Mouse (Mus musculus): ENCODE measurements around the gene Car3.
A peak's percentile ranks its signal among the peaks of the same experiment; 100 is the strongest.

Gene Car3

GRCm38 (mm10) chr3:14876325-14876918 is 13.1 kb downstream of the Car3 start:
- no peak for DNase-seq

DNA sequence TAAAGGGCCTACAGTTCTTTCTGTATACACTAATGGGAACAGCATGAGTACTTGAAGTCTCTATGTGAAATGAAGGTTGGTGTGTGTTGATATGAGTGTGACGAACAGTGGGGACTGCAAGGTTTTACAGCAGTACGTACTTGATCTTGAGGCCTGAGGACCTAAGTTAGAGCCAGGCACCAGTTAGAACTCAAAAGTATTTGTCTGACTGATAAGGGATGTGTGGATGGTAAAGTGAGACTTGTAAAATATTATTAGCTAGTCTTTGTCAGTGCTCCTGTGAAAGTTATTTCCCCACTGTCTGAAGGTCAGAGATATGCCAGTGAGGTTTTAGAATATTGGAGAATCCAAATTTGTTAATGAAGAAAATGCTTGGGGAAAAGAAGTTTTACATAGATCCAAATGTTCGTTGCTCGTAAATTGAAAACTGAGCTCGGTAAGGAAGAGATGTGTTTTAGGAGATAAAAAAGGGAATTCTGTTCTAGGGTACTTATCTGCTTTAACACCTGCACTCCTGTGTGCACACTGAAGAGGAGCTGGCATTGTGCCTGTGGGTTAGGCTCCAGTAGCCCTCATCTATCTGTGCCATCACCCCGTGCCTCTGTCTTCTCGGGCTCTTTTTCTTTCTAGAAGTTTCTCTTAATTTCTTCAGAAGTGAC is 14.1 kb downstream of the Car3 start:
- DNase-seq, result no peak

DNA sequence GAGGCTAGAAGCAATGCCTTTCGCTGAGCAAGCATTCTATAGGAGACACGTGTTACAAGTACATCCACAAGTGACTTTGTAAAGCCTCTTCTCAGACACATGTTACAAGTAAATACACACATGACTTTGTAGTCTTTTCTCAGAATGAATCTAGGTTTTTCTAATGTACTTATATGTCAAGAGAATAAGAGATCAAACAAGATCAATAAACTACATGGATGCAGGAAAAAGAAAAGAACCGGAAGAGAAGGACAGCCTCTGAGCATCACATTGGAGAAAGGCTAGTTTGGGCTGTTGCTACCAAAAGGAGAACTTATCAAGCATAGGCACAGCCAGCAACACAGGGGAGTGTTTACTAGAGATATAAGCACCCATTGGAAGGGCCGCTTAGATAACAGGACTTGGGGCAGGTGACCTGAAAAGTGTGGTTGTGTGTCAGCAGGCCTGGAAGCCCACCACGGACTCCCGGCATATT is 15.5 kb downstream of the Car3 start:
- DNase-seq, result no peak

GRCm38 (mm10) chr3:14879293-14879692 is 16.0 kb downstream of the Car3 start:
- DNase-seq, result no peak

DNA sequence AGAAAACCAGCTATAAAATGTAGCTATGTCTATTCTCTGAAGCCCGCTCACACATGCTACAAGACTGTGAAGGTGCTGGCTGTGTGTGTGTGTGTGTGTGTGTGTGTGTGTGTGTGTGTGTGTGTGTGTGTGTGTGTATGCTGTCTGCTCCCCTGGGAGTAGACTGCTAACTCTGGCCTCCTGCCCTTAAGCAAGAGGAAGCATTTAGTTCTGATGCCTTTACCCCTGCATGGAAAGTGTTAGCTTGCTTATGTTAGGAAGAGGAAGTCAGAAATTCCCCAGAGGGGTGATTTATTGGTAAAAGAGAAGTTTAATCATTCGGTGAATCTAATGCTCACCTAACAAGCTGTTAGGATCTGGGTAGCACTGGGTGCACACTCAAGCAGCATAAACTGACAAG is 17.0 kb downstream of the Car3 start:
- no peak for DNase-seq

DNA sequence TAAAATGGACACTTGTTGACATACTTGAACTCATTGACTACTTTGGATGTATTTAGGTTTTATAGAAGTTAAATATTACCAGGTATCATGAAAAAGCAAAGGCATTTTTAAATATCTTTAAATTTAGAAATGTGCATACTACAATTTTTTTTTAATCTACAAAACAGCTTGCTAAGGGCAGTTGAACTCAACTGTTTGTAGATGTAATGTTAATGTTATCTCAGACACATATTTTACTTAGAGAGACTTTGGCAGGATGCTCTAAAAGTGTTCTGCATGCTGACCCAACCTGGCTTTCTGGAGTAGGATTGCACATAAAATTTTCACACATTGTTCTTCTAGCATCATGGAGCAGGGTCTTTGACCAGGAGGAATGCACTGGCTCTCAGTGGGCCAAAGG is 18.7 kb downstream of the Car3 start:
- no peak for DNase-seq

GRCm38 (mm10) chr3:14882756-14883155 is 19.4 kb downstream of the Car3 start:
- DNase-seq, result no peak

DNA sequence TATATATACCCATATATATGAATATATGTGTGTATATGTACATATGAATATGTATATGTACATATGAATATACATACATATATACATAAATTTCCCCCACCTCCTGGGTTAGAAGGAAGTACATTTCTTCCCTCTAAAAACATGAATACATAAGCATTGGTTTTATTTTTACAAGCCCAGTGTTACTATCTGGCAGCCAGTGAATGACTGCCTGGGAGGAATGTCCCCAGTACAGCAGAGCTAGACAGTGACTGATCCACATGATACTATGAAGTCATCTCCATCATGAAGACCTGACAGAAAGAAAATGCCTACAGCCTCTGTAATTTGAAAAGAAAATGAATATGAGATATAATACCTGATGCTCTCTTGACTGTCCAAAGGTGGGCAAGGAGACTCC is 21.5 kb downstream of the Car3 start:
- DNase-seq, result no peak

DNA sequence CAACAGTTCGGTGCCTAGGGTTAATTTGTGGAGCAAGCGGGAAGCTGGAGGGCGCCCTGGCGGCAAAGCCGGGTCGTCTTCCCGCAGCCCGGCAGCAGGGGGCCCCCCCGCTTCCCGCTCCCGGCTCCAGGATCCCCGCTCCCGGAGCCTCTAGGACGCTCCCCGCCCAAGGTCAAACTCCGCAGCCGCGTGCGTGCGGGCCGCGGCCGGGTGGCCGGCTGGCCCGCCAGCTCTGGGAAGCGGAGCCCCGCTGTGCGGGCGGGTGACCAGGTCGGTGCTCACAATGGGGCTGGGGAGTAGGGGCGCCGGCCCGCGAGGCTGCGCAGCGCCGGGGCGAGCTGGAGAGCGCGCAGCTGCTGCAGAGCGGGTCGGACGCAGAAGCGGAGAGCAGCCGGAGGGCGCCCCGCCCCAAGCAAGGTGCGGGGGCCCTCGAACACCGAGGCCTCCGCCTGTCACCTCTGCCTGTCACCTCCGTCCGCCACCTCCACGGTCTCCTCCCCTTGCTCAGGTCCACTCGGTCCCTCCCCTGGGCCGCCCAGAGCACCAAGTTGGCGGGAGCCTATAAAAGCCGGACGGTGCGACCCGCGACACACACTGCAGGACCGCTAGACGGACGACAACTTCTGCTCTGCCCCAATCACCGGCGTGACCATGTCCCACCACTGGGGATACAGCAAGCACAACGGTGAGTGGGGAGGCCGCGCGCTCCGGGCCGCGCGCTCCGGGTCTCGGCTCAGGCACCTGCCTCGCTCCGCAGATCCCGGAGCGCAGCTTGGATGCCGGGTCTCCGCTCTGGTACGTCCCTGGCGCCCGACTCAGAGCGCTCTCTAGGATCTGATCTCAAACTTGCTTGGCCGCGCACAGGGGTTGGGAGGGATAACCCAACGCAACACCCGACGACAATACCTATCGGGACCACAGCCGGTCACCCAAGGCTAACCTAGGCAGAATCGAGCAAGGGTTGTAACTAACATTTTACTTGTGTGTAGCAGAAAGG is 23.1 kb downstream of the Car3 start, which contains the start of gene Car2:
TSS of gene Car2 (plus strand) at position 172 of the 997 bp plus-strand sequence.
- peak; percentile 82 to 86 for DNase-seq

DNA sequence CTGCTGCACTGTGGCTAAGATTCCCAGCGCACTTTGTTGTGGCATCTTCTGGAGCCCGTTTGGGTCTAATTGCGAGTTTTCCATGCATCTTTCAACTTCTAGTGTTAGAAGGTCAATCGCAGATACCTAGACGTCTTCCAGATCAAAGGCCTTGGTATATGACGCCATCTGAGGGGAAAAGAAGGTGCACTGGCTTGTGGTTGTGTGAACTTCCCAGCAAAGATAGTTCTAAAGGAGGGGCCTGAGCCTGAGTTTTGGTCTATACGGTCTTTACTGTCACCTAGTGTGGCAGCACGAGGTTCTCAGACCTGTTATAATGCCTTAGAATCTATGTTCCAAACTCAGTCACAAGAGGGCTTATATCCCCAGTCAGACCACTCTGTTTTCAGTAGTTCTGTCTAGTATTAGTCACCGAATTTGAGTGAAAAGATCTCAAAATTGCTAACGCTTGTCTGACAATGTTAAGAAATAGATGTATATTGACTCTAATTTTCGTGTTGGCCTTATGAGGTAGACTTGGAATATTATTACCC is 23.9 kb downstream of the Car3 start:
- DNase-seq, result no peak

DNA sequence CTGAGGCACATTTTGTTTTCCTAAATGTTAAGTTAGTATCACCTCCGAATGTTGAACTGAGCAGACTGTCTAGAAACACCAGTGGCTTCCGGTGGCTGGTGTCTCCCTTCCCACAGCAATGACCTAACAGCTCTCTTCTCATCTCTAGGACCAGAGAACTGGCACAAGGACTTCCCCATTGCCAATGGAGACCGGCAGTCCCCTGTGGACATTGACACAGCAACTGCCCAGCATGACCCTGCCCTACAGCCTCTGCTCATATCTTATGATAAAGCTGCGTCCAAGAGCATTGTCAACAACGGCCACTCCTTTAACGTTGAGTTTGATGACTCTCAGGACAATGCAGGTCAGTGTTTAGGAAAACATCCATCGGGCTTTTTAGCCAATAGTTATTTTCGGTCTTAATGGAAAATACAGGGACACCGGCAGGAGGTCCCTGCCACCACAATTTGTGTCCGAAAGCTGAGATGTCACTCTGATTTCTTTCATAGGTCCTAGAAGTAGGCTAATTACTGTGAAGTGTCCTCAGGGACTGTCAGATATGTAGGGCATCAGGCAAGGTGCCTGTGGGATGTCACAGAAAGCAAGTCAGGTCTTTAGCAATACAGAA is 24.5 kb downstream of the Car3 start:
- no peak for DNase-seq

DNA sequence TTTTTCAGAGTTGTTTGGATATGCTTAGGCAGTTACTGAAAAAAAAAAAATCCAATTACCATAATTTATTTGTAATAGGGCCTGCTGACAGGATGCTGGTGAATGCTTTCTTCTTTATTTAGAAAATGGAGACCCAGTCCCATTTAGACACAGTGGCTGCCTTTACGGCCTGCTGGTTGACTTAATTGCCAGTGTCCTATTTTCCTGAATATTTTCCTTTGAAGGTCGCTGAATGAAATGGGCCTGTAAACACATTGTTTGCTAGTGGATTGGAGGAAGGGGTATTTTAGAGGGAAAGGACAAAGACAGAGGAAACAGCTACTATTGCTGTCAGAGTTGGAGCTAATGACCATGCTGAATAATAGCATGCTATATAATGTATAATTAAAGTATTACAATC is 25.2 kb downstream of the Car3 start:
- no peak for DNase-seq

- no peak for DNase-seq
Observed at GRCm38 (mm10) chr3:14889085-14889484, 25.8 kb downstream of the Car3 start.

DNA sequence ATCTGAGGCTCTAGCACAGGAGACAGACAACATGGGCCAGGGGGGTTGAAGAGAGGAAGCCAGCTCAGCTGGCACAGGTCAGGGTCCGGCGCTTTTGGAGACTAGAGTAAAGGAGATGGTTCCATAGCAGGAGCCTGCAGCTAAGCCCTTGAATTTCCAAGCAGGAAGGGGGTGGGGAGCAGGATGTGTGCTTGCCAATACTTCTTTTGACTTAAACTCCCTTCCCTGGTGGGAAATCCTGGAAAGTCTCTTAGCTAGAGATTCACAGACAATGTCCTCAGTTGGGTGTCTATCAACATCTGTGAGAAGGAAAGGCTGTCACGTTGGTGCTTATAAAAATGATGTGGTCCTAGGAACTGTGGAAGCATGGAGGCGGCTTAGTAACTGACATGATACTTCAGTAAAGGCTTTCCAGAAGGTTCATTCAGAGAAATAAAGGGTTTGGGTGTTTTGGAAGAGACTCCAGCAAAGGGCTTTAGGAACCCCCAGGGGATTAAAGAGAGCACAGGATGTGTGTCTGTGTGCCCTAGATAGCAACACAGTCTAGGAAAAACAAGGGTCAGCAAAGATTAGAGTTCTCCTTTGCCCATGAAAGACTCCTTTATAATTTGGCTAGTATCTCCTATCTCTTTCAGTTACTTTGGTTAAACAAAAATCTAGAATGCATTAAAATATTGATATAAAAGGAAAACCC is 26.6 kb downstream of the Car3 start:
- no peak for DNase-seq

DNA sequence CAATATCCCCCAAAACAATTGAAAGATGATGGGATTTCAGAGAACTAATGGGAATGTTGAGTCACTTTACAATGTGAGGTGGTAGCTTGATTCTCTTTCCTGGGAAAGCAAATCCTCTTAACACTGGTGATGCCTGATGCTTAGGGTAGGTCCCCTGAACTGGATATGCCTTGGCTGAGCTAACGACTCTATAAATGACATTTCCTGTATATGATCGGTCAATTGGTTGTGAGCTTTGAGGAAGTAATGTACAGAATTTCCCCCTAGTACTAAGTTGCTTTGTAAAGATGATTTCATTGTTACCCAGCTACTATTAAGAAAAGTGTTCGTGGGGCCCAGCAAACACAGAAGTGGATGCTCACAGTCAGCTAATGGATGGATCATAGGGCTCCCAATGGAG is 29.7 kb downstream of the Car3 start:
- DNase-seq, result no peak

DNA sequence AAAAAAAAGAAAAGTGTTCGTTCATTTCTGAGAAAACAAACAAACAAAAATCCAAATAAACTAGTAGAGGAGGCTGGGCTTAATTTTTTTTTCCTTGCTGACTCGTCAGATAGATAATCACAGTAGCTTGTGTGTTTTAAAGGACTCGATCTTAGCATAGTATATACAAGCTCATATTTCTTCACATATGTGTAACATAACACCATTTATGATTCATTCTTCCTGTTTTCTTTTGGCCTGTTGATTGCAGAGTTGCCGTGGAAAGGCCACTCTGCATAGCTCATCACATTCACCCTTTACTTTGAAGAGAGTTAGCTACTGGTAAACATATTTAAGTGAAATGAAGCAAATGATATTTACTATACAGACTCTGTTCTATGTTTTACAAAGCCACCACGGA is 30.4 kb downstream of the Car3 start:
- no peak for DNase-seq

GRCm38 (mm10) chr3:14895333-14895732 is 32.0 kb downstream of the Car3 start:
- DNase-seq, result no peak

GRCm38 (mm10) chr3:14897770-14898169 is 34.5 kb downstream of the Car3 start:
- DNase-seq, result peak; percentile 10 to 45

- no peak for DNase-seq
Observed at GRCm38 (mm10) chr3:14903380-14903779, 40.1 kb downstream of the Car3 start.

GRCm38 (mm10) chr3:14904165-14904564 is 40.9 kb downstream of the Car3 start:
- no peak for DNase-seq

DNA sequence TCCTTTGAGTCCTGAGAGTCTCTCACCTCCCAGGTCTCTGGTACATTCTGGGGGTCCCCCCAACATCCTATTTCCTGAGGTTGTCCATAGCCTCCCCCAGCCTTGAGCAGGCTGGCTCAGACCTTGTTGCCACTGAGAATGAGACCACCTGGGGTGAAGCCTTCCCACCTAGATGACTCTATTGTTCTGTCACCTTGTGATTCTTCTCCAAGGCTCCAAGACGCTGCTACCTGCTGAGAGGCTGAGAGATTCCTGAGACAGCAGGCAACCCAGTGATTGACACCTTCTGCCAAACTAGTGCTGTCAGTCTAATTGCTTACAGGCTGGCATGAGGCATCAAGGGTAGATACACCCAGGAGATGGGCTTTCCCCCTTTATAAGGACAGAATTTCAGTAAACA is 44.0 kb downstream of the Car3 start:
- no peak for DNase-seq

- no peak for DNase-seq
Observed at GRCm38 (mm10) chr3:14911992-14912582, 48.8 kb downstream of the Car3 start.
